Mouse (Mus musculus) liver, embryonic 12.5 days (tissue): ENCODE data around the gene Dytn. TPM values are rescaled to one million over a fixed set of nuclear protein-coding genes. Genes with fewer than 3 reads are reported as not detected.

ENCODE experiments used
- ATAC-seq: fragments of 200-750 bp; cut with Nextera tagmentation; 2 replicates; pipeline ENCODE4 v1.8.0; 2017; ENCODE audit warnings: moderate number of reproducible peaks, mild to moderate bottlenecking, moderate library complexity
- H3K27ac ChIP-seq: fragments of 300-500 bp; sonication (generic); 2 replicates; pipeline ENCODE4 v1.5.1; 2016; ENCODE audit warnings: mild to moderate bottlenecking
- H3K27me3 ChIP-seq: fragments of 300-500 bp; sonication (generic); replicated peaks from 2 replicates; pipeline ENCODE4 v1.6.1; 2016; ENCODE audit warnings: mild to moderate bottlenecking, moderate library complexity
- H3K36me3 ChIP-seq: fragments of 300-500 bp; sonication (generic); 2 replicates; pipeline ENCODE4 v1.6.1; 2016; ENCODE audit warnings: mild to moderate bottlenecking, moderate library complexity
- H3K4me1 ChIP-seq: fragments of 300-500 bp; sonication (generic); 2 replicates; pipeline ENCODE4 v1.6.1; 2016
- H3K4me2 ChIP-seq: fragments of 300-500 bp; sonication (generic); 2 replicates; pipeline ENCODE4 v1.6.1; 2016; ENCODE audit warnings: mild to moderate bottlenecking, moderate library complexity
- H3K4me3 ChIP-seq: fragments of 300-500 bp; sonication (generic); 2 replicates; pipeline ENCODE4 v1.5.1; 2016; ENCODE audit warnings: mild to moderate bottlenecking, moderate library complexity
- H3K9ac ChIP-seq: fragments of 300-500 bp; sonication (generic); 2 replicates; pipeline ENCODE4 v1.6.1; 2016; ENCODE audit warnings: mild to moderate bottlenecking, moderate library complexity
- H3K9me3 ChIP-seq: fragments of 300-500 bp; sonication (generic); replicated peaks from 2 replicates; pipeline ENCODE4 v1.6.1; 2016; ENCODE audit warnings: mild to moderate bottlenecking, moderate library complexity
- WGBS: fragments of 180-500 bp; shearing (Covaris S2); methylation state at CpG from one replicate; pipeline ENCODE4 v1.1.7; 2016; ENCODE audit not compliant: insufficient replicate concordance; 5-methylcytosine and 5-hydroxymethylcytosine counted together
- polyA plus RNA-seq: library from polyadenylated mRNA; unstranded; fragments of >200 nt; fragmentation: Nextera tagmentation; extraction: Ambion mirVana; gene quantifications from 2 replicates; pipeline ENCODE4 v1.2.1, GENCODE M21; 2016

The Dytn gene
- not detected in 2 replicates for polyA plus RNA-seq

DNA sequence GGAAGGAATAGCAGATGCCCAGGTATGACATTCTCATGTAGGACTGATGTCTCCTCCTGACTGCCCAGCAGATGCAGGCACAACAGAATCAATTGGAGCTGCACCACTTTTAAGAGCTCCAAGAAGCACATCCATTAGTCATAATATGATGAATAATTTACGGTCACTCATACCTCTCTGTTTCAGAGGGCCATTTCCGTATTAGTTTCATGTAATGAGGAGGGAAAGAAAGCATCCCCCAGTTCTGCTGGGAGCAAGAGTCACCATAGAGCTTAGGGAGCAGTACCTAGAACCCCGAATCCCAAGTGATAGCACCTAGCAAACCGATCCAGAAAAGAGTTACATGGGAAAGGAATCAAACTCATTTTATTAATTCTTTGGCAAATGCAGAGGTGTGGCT is at the start of gene Dytn:
Dytn (minus strand) TSS at position 101 of the 400 bp plus-strand sequence.
- Histone ChIP-seq H3K9me3 (no peaks in the 10 kb centered on the region), H3K27me3 (no peaks in the 10 kb centered on the region), H3K9ac (no peak within 1 kb of the TSS), H3K36me3 (no peaks in the 10 kb centered on the region), H3K4me2 (no peak within 1 kb of the TSS), H3K27ac (no peak within 1 kb of the TSS), H3K4me3 (no peak within 1 kb of the TSS), H3K4me1 (no peaks in the 10 kb centered on the region)
- 73% methylated on average over 4 of the region's 4 CpGs for WGBS
- ATAC-seq = no peak

DNA sequence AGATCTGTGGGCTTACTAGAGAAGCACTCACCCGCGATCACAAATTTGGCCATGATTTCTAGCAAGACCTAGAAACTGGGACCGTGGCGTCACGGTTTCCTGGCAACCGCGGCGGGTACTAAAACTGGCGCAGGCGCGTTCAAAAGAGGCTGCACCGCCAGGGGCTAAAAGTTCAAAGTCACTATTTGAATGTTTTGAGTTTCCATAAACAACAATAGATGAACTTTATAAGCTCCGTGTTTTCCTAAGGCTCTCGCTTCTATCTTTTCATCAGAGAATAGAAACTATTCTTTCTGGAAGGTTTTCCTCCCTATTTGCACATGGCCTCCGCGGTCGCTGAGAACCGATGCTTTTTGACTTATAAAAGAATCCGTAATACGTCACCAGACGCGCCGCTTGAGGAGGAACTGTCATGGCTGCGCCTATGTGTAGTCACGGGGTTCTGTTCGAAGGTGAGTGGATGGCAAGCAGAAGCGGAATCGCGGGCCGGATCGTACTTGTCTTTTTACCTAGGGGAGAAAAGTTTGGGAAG is 43.6 kb upstream of the Dytn start, which contains the start of the genes Mdh1b and Fastkd2:
Mdh1b (minus strand) TSS at position 79 of the 532 bp plus-strand sequence.
Fastkd2 (plus strand) TSS at position 375 of the 532 bp plus-strand sequence.
- WGBS = under 1% methylated on average over 31 of the region's 31 CpGs
- H3K4me1 ChIP-seq = peaks cover 16% of the 10 kb centered on the region
- peak within 1 kb of the TSS; percentile 70 for H3K4me2 ChIP-seq
- H3K27ac ChIP-seq = no peak within 1 kb of the TSS
- H3K9me3 ChIP-seq = no peaks in the 10 kb centered on the region
- no peaks in the 10 kb centered on the region; the same call in 1 of the 2 replicates for H3K36me3 ChIP-seq
- ATAC-seq = peak; percentile 87
- H3K4me3 ChIP-seq = peak within 1 kb of the TSS; percentile 69
- peak within 1 kb of the TSS; percentile 65 for H3K9ac ChIP-seq
- H3K27me3 ChIP-seq = no peaks in the 10 kb centered on the region

DNA sequence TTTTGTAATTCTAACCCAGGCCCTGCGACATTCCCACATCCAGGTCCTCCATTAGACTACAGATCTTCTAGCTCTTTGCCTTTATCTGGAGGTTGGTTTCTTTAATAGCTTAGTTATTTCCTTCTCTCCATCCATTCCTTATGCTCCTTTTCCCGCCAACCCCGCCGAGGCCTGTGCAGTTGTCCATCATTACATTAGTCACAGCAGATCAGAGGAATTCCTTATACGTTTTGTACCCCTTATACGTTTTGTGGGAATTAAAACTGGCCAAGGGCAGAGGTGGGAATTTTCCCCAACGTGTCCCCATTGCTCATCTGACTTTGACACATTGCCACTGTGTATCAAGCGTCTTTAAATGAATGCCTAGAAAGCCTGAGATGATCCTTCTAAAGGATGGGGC is 43.1 kb upstream of the Dytn start:
- peaks cover 16% of the 10 kb centered on the region for H3K4me1 ChIP-seq
- WGBS = 57% methylated on average over 8 of the region's 8 CpGs
- peak overlapping the region; percentile 69 for H3K4me3 ChIP-seq
- 0 out of 2 replicates have a peak overlapping the region, but pooled peaks have one; percentile 65 for H3K9ac ChIP-seq
- no peaks in the 10 kb centered on the region for H3K9me3 ChIP-seq
- H3K27me3 ChIP-seq = peaks cover 3% of the 10 kb centered on the region; the same call in 1 of the 2 replicates
- H3K36me3 ChIP-seq = no peaks in the 10 kb centered on the region
- H3K27ac ChIP-seq = no peak overlapping the region
- 0 out of 2 replicates have a peak, but pooled peaks have one; percentile 3 for ATAC-seq
- H3K4me2 ChIP-seq = peak overlapping the region; percentile 70

DNA sequence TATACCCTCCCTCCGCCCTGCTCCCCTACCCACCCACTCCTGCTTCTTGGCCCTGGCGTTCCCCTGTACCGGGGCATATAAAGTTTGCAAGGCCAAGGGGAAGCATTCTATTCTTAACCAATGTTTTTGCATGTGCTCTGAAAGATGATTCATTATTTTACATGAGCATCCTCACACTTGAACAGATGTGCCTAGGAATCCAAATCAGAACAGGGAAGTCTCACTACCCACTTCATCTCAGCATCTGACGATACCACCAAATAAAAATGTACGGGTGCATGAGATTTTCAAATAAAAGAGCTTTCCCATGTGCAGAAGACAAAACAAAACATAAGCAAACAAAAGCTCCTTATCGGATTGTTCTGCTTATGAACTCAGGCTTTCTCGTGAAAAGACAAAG is 33.4 kb upstream of the Dytn start:
- Histone ChIP-seq H3K36me3 (no peaks in the 10 kb centered on the region), H3K9ac (no peak overlapping the region), H3K27me3 (peaks cover 7% of the 10 kb centered on the region; the same call in 1 of the 2 replicates), H3K4me2 (no peak overlapping the region), H3K9me3 (no peaks in the 10 kb centered on the region), H3K4me1 (no peaks in the 10 kb centered on the region), H3K4me3 (no peak overlapping the region), H3K27ac (no peak overlapping the region)
- ATAC-seq = no peak
- 77% methylated on average over 7 of the region's 7 CpGs for WGBS

DNA sequence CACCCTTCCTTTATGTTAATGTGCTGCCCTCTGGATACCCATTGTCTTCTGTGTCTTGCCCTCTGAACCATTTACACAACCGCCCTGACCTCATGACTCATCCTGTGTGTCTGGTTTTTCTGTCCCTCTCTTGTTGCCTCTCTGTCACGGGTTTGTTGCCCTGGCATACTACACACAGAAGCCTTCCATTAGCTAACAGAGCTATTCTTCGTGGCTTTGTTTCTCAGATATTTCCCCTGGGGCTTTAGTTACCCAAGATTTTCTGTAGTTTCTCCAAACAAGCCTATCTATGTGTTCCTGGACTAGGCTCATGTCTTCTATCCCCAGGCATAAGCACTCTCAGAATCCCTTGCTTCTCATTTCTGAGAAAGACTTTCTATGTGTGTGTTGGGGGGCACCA is 22.1 kb upstream of the Dytn start:
- no peak overlapping the region for H3K9ac ChIP-seq
- WGBS = 61% methylated on average over 3 of the region's 3 CpGs

DNA sequence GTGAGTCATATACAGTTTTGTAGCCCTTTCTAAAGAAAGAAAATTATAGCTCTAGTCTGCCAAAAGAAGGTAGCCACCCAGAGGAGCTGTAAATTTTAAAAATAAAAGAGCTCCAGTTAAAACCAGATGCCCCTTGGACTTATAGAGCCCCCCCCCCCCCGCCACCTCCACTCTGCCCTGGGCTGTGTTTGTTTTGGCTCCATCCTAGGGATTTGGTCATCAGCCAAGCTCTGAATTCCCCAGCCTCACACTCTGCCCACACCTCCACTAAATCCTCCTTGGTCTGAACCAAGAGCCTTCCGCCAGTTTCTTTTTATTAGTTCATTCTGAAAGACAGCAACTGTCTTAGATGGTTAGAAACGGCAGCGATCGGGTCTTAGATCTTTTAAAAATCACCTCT is 19.0 kb upstream of the Dytn start:
- no peak for ATAC-seq
- no peaks in the 10 kb centered on the region for H3K4me1 ChIP-seq
- 67% methylated on average over 5 of the region's 5 CpGs for WGBS
- H3K4me3 ChIP-seq = no peak overlapping the region
- no peaks in the 10 kb centered on the region for H3K9me3 ChIP-seq
- no peaks in the 10 kb centered on the region for H3K27me3 ChIP-seq
- no peaks in the 10 kb centered on the region for H3K36me3 ChIP-seq
- H3K9ac ChIP-seq = no peak overlapping the region
- H3K27ac ChIP-seq = no peak overlapping the region
- no peak overlapping the region for H3K4me2 ChIP-seq

More for the DNA sequence above, 22.1 kb upstream of the Dytn start:
- H3K36me3 ChIP-seq = no peaks in the 10 kb centered on the region
- H3K4me2 ChIP-seq = no peak overlapping the region
- no peaks in the 10 kb centered on the region for H3K9me3 ChIP-seq
- H3K27me3 ChIP-seq = no peaks in the 10 kb centered on the region
- no peak for ATAC-seq
- no peak overlapping the region for H3K4me3 ChIP-seq
- no peaks in the 10 kb centered on the region for H3K4me1 ChIP-seq
- no peak overlapping the region for H3K27ac ChIP-seq

DNA sequence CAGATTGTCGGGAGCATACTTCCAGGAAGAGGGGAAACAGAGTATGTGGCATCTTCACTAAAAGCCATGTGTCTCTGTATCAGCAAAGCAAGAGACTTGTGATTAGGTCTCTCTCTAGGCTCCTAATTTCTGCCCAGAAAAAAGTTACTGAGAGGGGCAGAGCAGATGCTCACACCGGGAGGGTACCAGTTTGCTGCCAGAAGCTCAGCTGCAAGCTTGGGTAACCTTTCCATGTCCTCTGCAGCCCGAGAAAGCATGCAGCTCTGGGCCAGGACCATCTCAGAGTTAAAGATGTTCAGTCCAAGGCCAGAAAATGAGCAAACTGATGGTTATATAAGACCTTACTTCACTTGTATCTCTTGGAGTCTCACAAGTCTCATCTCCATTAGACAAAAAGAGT is 10.1 kb upstream of the Dytn start:
- Histone ChIP-seq H3K9ac (no peak overlapping the region), H3K27me3 (no peaks in the 10 kb centered on the region), H3K4me2 (no peak overlapping the region), H3K9me3 (no peaks in the 10 kb centered on the region), H3K4me1 (no peaks in the 10 kb centered on the region), H3K36me3 (no peaks in the 10 kb centered on the region), H3K4me3 (no peak overlapping the region), H3K27ac (no peak overlapping the region)
- WGBS = 49% methylated on average over 3 of the region's 3 CpGs
- no peak for ATAC-seq

DNA sequence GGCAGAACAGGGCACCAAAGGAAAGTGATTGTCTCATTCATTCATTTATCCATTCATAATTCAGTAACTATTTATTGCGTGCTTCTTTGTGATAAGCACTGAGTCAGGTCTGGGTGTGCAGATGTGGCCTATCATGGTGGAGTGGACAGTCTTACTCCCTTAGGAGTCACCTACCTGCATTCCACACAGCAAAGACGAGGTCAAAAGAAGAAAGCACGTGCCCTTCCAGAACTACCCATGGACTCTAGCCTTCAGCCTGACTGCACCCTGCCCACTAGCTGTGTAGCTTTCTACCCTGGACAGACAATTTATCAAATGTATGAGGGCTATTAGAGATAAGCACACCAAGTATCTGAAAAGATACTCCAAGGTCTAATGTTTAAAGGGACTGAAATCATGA is 10.8 kb downstream of the Dytn start:
- H3K4me3 ChIP-seq = no peak overlapping the region
- no peaks in the 10 kb centered on the region for H3K27me3 ChIP-seq
- no peak for ATAC-seq
- H3K36me3 ChIP-seq = no peaks in the 10 kb centered on the region
- H3K4me2 ChIP-seq = no peak overlapping the region
- H3K27ac ChIP-seq = no peak overlapping the region
- 65% methylated on average over 3 of the region's 3 CpGs for WGBS
- no peaks in the 10 kb centered on the region for H3K9me3 ChIP-seq
- H3K4me1 ChIP-seq = no peaks in the 10 kb centered on the region
- H3K9ac ChIP-seq = no peak overlapping the region

DNA sequence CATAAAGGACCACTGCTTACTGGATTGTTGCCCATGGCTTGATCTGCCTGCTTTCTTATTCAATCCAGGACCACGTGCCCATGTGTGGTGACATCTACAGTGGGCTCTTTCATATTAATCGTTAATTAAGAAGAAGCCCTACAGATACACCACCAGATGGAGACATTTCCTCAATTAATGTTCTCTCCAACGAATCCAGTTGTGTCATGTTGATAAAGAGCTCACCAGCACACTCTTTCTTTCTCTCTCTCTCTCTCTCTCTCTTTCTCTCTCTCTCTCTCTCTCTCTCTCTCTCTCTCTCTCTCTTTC is 17.9 kb downstream of the Dytn start:
- H3K36me3 ChIP-seq = no peaks in the 10 kb centered on the region
- H3K9me3 ChIP-seq = no peaks in the 10 kb centered on the region
- H3K27me3 ChIP-seq = no peaks in the 10 kb centered on the region; the same call in 1 of the 2 replicates
- no peak overlapping the region for H3K9ac ChIP-seq
- ATAC-seq = no peak
- no peak overlapping the region for H3K4me3 ChIP-seq
- WGBS = 8% methylated on average over 3 of the region's 3 CpGs
- H3K4me1 ChIP-seq = no peaks in the 10 kb centered on the region
- no peak overlapping the region for H3K4me2 ChIP-seq
- no peak overlapping the region for H3K27ac ChIP-seq

DNA sequence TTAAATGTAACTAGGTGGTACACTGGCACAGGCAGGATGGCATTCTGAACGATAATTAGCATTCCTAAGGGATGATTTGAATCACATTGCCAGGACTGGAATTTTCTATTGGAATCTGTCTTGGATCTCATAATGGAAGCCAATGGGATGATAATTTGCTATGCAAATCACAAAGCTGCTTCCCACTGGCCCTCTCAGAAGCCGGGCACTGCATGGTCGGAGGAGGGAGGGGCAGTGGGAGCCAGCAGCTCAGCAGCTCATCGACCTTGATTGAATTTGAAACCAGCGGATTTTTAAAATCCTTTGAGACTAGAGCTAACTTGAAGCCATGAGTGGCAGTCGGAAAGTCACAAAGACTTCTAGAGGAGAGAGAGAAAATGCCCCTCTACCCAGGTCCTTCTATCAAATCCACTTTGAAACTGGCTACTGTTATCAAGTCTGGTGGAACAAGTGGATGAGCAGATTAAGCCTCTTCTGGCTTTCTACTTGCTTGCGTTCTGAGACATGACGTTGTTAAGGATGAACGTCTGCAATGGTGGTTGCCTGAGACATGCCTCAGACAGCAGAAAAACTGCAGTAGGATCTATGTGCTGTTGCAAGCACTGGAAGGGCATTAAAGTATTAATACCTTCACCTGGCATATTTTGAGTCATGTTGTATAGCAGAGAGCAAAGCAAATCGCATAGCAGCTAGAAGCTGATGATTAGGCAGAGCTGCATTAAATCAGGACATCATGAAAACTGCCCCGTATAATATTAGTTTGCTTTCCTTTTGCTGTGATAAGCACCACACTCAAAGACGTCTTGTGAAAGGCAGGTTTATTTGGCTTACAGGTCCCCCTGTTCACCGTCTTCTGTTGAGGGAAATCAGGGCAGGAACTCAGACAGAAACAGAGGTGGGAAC is 18.5 kb downstream of the Dytn start:
- Histone ChIP-seq H3K4me1 (no peaks in the 10 kb centered on the region), H3K4me3 (no peak overlapping the region), H3K27me3 (no peaks in the 10 kb centered on the region; the same call in 1 of the 2 replicates), H3K27ac (no peak overlapping the region), H3K9ac (no peak overlapping the region), H3K9me3 (no peaks in the 10 kb centered on the region), H3K4me2 (no peak overlapping the region), H3K36me3 (no peaks in the 10 kb centered on the region)
- WGBS = 28% methylated on average over 13 of the region's 13 CpGs
- no peak for ATAC-seq

DNA sequence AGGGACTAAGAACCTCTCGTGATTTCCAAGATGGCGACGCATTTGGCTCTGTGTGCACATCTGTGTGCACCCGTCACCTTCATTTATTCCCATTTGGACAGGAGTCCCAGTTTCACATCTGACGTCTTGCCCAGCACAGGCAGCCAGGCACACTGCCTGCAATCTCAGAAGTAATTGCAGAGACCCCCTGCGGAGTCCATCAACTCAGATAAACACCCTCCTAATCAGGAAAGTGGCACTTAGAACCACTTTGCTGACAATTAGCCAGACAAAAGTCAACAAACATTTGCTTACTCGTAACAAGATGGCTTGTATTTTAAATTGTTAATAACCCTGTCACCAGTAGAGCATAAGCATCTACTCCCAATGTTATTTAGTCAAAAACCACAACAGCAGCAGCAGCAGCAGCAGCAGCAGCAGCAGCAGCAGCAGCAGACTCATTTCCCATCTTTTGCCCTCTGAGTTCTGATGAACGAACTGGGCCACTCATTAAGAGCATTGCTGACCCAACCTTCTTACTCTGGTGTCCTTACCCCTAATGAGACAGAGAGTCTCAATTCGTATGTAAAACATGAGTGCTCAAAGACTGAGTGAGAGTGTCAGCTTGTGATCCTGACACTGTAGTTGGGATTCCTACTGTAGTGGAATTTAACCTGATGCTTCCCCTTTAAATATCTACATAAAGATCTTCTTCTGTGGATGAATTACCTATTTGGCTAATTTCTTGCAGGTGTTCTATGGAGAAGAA is 19.4 kb downstream of the Dytn start:
- 42% methylated on average over 9 of the region's 9 CpGs for WGBS
- Histone ChIP-seq H3K36me3 (no peaks in the 10 kb centered on the region), H3K9ac (no peak overlapping the region), H3K4me2 (no peak overlapping the region), H3K27ac (no peak overlapping the region), H3K4me3 (no peak overlapping the region), H3K4me1 (no peaks in the 10 kb centered on the region), H3K9me3 (no peaks in the 10 kb centered on the region), H3K27me3 (no peaks in the 10 kb centered on the region; the same call in 1 of the 2 replicates)
- ATAC-seq = no peak

DNA sequence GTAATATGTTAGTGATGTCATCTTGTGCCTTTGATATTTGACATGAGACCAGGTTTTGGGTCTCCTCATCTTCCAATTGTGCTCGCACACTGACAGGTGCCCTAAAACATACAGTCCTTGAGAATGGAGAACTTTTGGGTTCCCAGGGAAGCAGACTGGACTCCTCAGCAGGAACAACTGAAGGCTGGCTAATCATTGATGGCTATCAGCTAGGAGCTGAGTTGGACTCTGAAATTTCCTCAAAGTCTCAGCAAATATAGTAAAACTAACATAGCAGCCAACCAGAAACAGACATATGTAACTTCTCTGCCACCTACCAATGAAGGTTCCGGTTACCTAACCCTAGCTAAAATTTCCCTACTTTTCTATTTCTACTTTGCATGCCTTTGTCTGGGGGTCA is 20.6 kb downstream of the Dytn start:
- Histone ChIP-seq H3K27ac (no peak overlapping the region), H3K4me3 (no peak overlapping the region), H3K36me3 (no peaks in the 10 kb centered on the region), H3K4me1 (no peaks in the 10 kb centered on the region), H3K27me3 (no peaks in the 10 kb centered on the region; the same call in 1 of the 2 replicates), H3K4me2 (no peak overlapping the region), H3K9ac (no peak overlapping the region), H3K9me3 (no peaks in the 10 kb centered on the region)
- ATAC-seq = no peak
- whole genome bisulfite sequencing = 82% methylated on average over 2 of the region's 2 CpGs
